Mouse (Mus musculus) spleen, postnatal 36 days (tissue): ENCODE results near the gene Ccdc83.
"Not testable (repeated sequence)": the region's sequence is repeated elsewhere in the genome, so short reads cannot be mapped to it uniquely, and the experiment has no call there.

ENCODE experiments used
- DNase-seq, 2 experiments: peaks; one replicate each; pipeline ENCODE4 v3.0.0; 2022; ENCODE audit warnings: low spot score in 2 of 2, mixed read lengths in 1 of 2

Ccdc83 gene

DNA sequence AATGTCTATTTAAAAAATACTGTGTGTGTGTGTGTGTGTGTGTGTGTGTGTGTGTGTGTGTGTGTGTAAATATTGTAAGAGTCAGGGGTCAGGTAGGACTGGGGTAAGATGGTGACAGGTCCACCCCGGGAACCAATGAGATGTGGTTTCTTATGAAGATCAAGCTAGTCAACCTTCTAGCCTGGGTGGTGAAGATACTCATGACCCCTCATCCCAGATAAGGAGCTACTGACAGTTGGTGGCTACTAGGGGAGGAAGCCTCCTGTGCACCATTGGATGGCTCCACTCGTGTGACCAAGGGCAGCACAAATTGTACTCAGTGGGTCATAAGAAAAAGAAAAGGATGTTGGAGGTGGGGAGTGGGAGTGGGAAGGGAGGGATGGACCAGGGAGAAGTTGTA lies 5.7 kb downstream of the Ccdc83 start:
- DNase-seq = no peak

DNA sequence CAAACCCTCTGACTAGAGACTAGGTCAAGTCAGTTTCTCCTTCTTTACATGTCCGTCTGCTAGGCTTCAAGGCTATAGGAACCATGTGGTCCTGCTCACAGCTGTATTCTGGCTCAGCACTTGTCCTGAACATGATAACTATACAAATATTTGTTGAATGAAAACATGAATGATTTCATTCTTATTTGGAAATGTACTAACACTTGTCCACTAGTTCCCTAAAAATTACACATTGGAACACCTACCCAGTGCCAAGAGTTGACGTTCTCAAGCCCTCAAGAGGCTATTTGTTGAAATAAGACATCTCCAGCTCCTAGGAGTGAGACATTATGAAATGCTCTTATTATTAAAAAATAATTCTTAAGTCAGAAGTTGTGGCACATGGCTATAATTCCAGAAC lies 6.9 kb downstream of the Ccdc83 start:
- DNase-seq = no peak

DNA sequence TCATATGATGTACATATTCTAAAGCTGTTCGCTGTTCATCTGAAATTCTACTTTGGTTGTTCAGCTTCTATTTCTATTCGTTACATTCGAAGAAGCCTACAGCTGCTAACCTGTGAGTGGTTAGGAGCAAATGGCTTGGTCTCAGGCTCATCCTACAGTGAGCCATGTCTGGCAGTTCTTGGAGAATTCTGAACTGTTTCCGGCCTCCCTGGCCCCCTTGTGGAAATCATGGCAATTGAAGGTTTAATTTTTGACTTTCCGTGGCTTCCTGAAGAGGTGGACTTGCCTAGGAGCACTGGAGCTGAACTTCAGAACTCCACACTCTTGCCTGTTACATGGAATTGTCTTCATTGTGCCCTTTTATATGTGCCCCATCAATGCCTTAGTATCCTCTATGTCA lies 12.6 kb downstream of the Ccdc83 start:
- DNase-seq = no peak

DNA sequence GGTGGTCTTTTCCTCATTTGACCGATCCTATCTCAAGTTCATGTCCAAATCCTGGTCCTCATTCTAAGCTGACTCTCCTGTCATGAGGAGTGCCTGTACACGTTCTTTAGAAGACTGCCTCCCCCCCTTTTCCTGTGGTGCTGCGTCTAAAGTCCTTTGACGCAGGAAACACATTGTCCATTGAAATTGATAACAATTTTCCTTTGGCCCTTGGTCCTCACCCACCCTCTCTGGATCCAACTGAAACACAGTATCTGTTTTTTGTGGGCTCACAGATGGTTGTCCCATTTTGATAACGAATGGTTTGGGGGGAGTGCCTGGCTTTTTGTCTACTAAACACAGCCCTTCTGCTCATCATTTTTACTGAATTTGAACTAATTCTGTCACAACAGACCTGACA lies 21.9 kb downstream of the Ccdc83 start:
- DNase-seq = no peak

GRCm38 (mm10) chr7:90243151-90243550 lies 22.4 kb downstream of the Ccdc83 start:
- no peak for DNase-seq

DNA sequence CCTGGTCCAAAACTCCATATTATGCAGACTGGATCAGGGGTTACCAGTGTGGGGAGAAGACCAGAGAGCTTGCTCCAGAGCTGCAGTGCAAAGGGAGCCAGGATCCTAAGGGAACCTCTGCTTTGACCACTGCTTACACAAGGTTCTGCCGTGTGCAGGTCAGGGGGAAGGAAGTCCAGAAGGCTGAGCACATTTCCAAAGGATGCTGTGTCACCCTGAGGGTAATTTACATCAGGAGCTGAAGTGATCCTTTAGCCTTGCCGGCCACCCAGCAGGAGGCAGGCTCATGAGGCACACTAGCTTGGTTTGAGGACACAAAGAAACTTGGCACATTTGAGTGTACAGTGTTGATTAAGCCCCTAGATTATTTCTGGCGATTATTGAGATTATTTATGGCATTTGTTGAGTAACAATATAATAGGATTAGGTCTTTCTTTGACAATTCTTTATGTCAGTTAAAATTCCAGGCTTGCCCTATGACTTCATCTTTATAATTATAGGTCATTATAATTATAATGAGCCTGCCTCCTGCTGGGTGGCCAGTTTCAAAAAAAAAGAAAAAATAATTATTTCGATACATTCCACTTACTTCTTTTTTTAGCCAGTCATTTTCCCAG lies 29.2 kb downstream of the Ccdc83 start:
- DNase-seq = no peak

- no peak for DNase-seq
Measured at GRCm38 (mm10) chr7:90233921-90234320, 31.7 kb downstream of the Ccdc83 start.

DNA sequence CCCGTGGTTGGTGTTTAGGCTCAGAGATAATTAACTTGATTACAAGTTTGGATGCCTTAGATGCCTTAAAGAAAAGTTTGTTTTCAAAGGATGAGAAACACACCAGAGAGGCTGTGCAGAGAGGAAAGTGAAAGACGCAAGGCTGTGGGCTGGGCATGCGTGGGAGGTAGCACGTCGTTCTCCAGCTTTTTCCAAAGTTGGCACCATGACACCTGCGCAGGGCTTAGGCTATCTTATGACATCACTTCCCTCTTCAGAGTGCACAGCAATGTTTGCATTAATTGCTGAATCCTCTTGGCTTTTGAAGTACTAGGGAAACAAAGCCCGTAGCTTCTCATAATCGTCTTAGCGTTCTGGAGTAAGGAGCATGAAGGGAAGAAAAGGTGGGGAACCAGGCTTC lies 34.1 kb downstream of the Ccdc83 start:
- no peak for DNase-seq

- DNase-seq = not testable (repeated sequence)
Measured at GRCm38 (mm10) chr7:90228884-90229283, 36.7 kb downstream of the Ccdc83 start.

DNA sequence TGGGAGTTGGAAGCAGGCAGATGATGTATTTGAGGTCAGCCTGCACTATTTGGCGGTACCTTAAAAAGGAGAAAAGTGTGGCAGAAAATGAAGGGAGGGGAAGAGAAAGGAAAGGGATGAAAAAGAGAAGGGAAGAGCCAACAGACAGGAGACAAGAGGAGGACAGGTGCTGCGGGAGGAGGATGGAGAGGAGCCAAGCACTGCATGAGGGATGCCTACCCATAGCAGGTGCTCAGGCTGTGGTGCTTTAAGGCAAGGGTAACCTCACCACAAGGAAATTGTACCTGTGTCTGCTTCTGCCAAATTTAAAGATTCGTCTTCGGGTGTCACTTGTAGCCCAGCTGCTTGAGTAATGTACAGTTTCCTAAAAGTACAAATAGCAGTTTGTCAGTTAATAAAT lies 37.5 kb downstream of the Ccdc83 start:
- DNase-seq = no peak

DNA sequence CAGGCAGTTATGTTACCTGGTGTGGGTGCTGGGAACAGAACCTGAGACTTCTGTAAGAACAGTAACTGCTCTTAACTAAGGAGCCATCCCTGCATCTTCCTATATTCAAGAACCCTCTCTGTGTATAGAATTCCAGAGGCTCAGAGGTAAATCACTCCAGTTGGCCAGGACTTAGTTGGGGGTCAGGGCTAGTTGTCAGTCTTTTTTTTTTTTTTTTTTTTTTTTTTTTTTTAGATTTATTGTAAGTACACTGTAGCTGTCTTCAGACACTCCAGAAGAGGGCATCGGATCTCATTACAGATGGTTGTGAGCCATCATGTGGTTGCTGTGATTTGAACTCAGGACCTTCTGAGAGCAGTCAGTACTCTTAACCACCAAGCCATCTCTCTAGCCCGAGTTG lies 44.1 kb downstream of the Ccdc83 start:
- no peak for DNase-seq

DNA sequence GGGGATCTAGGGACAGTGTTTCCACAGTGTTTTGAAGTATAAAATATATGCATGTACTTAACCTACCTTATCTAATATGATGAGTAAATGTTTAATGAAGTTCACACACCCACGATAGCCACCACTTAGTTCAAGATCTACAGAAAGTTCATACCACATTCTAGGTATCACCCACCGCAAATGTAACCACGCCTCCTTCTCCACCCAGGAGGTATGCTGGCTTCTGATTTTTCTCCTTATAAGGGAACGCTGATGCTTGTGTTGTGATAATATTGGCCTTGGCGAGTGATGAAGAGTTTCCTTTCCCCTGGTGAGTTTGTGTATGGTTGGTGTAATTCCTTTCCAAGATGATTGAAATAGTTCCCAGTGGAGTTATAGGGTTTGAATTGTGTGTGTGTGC lies 47.5 kb downstream of the Ccdc83 start:
- no peak for DNase-seq

DNA sequence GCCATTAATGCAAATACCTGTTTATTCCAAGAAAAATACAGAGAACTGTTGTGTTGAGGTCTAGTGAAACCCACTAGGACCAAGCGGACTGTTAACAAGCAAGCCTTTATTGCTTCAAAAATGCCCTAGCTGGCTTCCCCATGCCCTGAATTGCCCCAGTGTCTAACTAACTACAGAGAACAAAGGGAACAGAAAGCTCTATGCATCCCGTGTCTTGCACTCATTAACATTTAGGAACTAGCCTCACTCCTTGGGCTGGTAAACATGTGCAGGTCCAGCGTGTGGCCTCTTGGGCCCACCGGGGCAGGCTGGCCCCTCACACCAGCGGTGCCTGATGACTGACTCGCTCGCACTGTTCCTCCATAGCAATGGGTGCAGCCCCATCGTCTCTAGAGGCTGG lies 49.1 kb downstream of the Ccdc83 start:
- DNase-seq = no peak

DNA sequence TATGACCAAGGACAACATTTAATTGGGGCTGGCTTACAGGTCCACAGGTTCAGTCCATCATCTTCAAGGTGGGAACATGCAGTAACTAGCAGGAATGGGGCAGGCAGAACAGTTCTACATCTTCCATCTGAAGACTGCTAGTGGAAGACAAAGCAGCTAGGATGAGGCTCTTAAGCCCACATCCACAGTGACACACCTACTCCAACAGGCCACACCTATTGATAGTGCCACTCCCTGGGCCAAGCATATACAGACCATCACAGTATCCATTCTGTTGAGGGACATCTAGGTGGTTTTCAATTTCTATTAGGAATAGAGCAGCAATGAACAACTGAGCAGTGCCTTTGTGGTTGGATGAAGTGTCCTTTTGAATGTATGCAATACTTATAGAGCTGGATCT lies 54.6 kb downstream of the Ccdc83 start:
- DNase-seq = no peak

DNA sequence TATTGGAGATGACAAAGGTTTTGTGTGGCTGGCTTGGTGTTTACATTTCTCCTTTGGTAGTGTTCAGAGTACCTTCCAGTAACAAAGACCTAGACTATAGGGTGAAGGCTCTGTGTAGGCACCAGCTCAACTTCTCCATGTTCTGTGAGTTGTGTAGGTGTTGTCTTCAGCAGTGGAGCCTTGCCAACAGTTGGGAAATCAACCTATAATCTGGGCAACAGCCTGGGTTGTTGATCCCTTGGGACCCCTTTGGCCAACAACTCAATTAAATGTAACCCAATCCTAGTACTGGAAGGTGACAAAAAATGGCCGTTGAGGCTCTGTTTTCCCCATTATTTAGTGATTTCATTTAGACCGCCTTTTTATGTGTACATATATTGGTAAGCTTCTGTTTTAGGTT lies 55.5 kb downstream of the Ccdc83 start:
- DNase-seq = no peak

GRCm38 (mm10) chr7:90203914-90204313 lies 61.7 kb downstream of the Ccdc83 start:
- DNase-seq = no peak

- DNase-seq = no peak
Measured at GRCm38 (mm10) chr7:90201877-90202465, 63.6 kb downstream of the Ccdc83 start.

- no peak for DNase-seq
Measured at GRCm38 (mm10) chr7:90200251-90200650, 65.3 kb downstream of the Ccdc83 start.

DNA sequence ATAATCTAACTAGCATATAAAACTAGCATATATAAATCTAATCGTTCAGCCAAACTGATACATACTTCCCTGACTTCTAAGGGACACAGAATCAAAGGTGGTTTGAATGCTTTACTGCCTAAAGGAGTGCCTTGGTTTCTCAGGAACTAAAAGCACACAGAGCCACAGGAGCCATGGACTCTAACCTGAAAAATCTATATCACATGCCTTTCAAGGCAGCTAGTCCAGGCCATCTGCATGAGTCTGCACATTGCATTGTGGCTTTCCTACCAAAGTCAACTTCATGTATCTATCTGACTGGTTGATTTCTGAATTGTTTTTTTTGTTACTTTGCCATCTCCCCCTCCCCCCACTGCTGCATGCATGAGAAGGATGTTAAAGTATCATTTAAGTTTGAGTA lies 84.9 kb downstream of the Ccdc83 start:
- DNase-seq = no peak

GRCm38 (mm10) chr7:90175576-90175975 lies 90.0 kb downstream of the Ccdc83 start:
- DNase-seq = no peak
